In genomic region chr10:50199857-50200256, GRCm38 (mm10) we compare ENCODE assay signal across 9 mouse cellular contexts.
DNase-seq lines count a peak whose midpoint lies in the region; ATAC-seq lines count a peak whose summit lies in the region.
"Had no signal": no experiment of that assay in that cellular context is flagged by ENCODE, and none has a peak within 500 bp of the region (broad histone marks: within the 10 kb centered on the region; RNA-seq: fewer than 3 reads in every experiment).

No protein-coding gene starts in this region.

- peak; percentile 71 for ATAC-seq in hindbrain, embryonic 11.5 days (ENCODE audit: low FRiP score)
- peak; percentile 91 for ATAC-seq in forebrain, embryonic 11.5 days (replicated peaks; ENCODE audit: low FRiP score)
- peak; percentile 90 for ATAC-seq in midbrain, embryonic 16.5 days

- no peak overlapping the region for H3K27ac ChIP-seq in hindbrain, embryonic 11.5 days (ENCODE audit: low read depth, low read length)
- no peak overlapping the region for H3K27ac ChIP-seq in hindbrain, embryonic 10.5 days
- H3K27ac ChIP-seq in forebrain, embryonic 11.5 days (ENCODE audit: low read depth, low read length): no peak overlapping the region
- no peak overlapping the region for H3K27ac ChIP-seq in midbrain, embryonic 16.5 days (ENCODE audit: low read length)

- no peak overlapping the region for H3K9ac ChIP-seq in hindbrain, embryonic 11.5 days (ENCODE audit: low read depth, low read length)
- no peak overlapping the region for H3K9ac ChIP-seq in forebrain, embryonic 11.5 days (ENCODE audit: low read length)
- H3K9ac ChIP-seq in midbrain, embryonic 16.5 days (ENCODE audit: low read depth, low read length): no peak overlapping the region

- intact Hi-C loops in heart, postnatal 10 days (cut with DNase I): no loop called here

- H3K36me3 ChIP-seq in hindbrain, embryonic 11.5 days (ENCODE audit: control insufficient read depth, insufficient read depth, low read length): no peaks in the 10 kb centered on the region
- H3K36me3 ChIP-seq in hindbrain, embryonic 10.5 days: no peaks in the 10 kb centered on the region
- no peaks in the 10 kb centered on the region for H3K36me3 ChIP-seq in forebrain, embryonic 11.5 days (ENCODE audit: control insufficient read depth, insufficient read depth, low read length)
- no peaks in the 10 kb centered on the region for H3K36me3 ChIP-seq in midbrain, embryonic 16.5 days (ENCODE audit: control insufficient read depth, insufficient read depth, low read length)

- no peak overlapping the region for H3K4me3 ChIP-seq in hindbrain, embryonic 11.5 days (ENCODE audit: low read depth, low read length)
- no peak overlapping the region for H3K4me3 ChIP-seq in hindbrain, embryonic 10.5 days
- no peak overlapping the region for H3K4me3 ChIP-seq in forebrain, embryonic 11.5 days (ENCODE audit: low read depth, low read length)
- H3K4me3 ChIP-seq in midbrain, embryonic 16.5 days (ENCODE audit: low read depth, low read length): no peak overlapping the region

- peak; percentile 23 for DNase-seq in hindbrain, embryonic 11.5 days (ENCODE audit: low spot score)
- no peak for DNase-seq in hindbrain, embryonic 10.5 days (ENCODE audit: low spot score)
- peak; percentile 4 for DNase-seq in R1 (ENCODE audit: low read depth, low spot score)
- no peak for DNase-seq in forebrain, embryonic 11.5 days (ENCODE audit: low spot score)
- no peak for DNase-seq in natural killer cell, adult 2 months (ENCODE audit: low spot score in 2 of 2)
- no peak for DNase-seq in thymus, adult 18-20 months
- DNase-seq in heart, postnatal 10 days: no peak
- DNase-seq: heart, adult 18-20 months had no signal

- H3K9me3 ChIP-seq in hindbrain, embryonic 11.5 days (ENCODE audit: control insufficient read depth, low read length): no peaks in the 10 kb centered on the region
- H3K9me3 ChIP-seq in hindbrain, embryonic 10.5 days: no peaks in the 10 kb centered on the region
- no peaks in the 10 kb centered on the region for H3K9me3 ChIP-seq in forebrain, embryonic 11.5 days (ENCODE audit: control insufficient read depth, low read length)
- no peaks in the 10 kb centered on the region for H3K9me3 ChIP-seq in midbrain, embryonic 16.5 days (replicated peaks; ENCODE audit: control insufficient read depth, low read length, poor library complexity, severe bottlenecking)

- H3K4me1 ChIP-seq in hindbrain, embryonic 11.5 days (replicated peaks; ENCODE audit: control insufficient read depth, insufficient read depth, low read length): no peaks in the 10 kb centered on the region
- peaks cover 10% of the 10 kb centered on the region; the same call in 1 of the 2 replicates for H3K4me1 ChIP-seq in hindbrain, embryonic 10.5 days (replicated peaks)
- peaks cover 4% of the 10 kb centered on the region; the same call in 1 of the 2 replicates for H3K4me1 ChIP-seq in forebrain, embryonic 11.5 days (replicated peaks; ENCODE audit: control insufficient read depth, insufficient read depth, low read length)
- H3K4me1 ChIP-seq in midbrain, embryonic 16.5 days (ENCODE audit: control insufficient read depth, insufficient read depth, low read length): 0 out of 2 replicates have a peak, but pooled peaks cover 2% of the 10 kb centered on the region

- no peak overlapping the region for H3K4me2 ChIP-seq in hindbrain, embryonic 11.5 days (replicated peaks; ENCODE audit: low read depth, low read length)
- H3K4me2 ChIP-seq in forebrain, embryonic 11.5 days (ENCODE audit: low read depth, low read length, severe bottlenecking): no peak overlapping the region
- no peak overlapping the region for H3K4me2 ChIP-seq in midbrain, embryonic 16.5 days (ENCODE audit: low read length)

- H3K27me3 ChIP-seq in hindbrain, embryonic 11.5 days (ENCODE audit: control insufficient read depth, insufficient read depth, low read length): no peaks in the 10 kb centered on the region
- no peaks in the 10 kb centered on the region for H3K27me3 ChIP-seq in hindbrain, embryonic 10.5 days (ENCODE audit: insufficient read depth, poor library complexity, severe bottlenecking)
- no peaks in the 10 kb centered on the region for H3K27me3 ChIP-seq in forebrain, embryonic 11.5 days (ENCODE audit: control insufficient read depth, insufficient read depth, low read length)
- H3K27me3 ChIP-seq in midbrain, embryonic 16.5 days (ENCODE audit: control insufficient read depth, insufficient read depth, low read depth, low read length): no peaks in the 10 kb centered on the region

Comparison
In these comparisons a context has a peak if more than half of its experiments do, and no peak if none do; other contexts are left out.
1. DNase-seq: peak in hindbrain, embryonic 11.5 days (single experiment) and R1 (single experiment); none in hindbrain, embryonic 10.5 days (single experiment), forebrain, embryonic 11.5 days (single experiment), natural killer cell, adult 2 months (0 of 2), thymus, adult 18-20 months (0 of 2) and heart, postnatal 10 days (0 of 2).
2. Peak in every context shown above with its lines, with median percentiles within 50 percentile points of each other: ATAC-seq.